Mouse (Mus musculus) forebrain, embryonic 15.5 days (tissue): Measurements from ENCODE around the gene H2-Oa. TPM values are rescaled to one million over a fixed set of nuclear protein-coding genes. Genes with fewer than 3 reads are reported as not detected.

Experiments used
- ATAC-seq: fragments of 200-750 bp; cut with Nextera tagmentation; replicated peaks from 2 replicates; pipeline ENCODE4 v1.8.0; 2017; ENCODE audit warnings: mild to moderate bottlenecking, moderate TSS enrichment, moderate library complexity
- H3K27ac ChIP-seq: fragments of 300-500 bp; sonication (generic); replicated peaks from 2 replicates; pipeline ENCODE4 v1.5.1; 2015; ENCODE audit warnings: mild to moderate bottlenecking, inconsistent platforms
- H3K27me3 ChIP-seq: fragments of 300-500 bp; sonication (generic); 2 replicates; pipeline ENCODE4 v1.6.1; 2015; ENCODE audit warnings: inconsistent platforms
- H3K36me3 ChIP-seq: fragments of 300-500 bp; sonication (generic); 2 replicates; pipeline ENCODE4 v1.6.1; 2015; ENCODE audit warnings: mild to moderate bottlenecking, inconsistent platforms
- H3K4me1 ChIP-seq: fragments of 300-500 bp; sonication (generic); 2 replicates; pipeline ENCODE4 v1.6.1; 2015; ENCODE audit warnings: inconsistent platforms
- H3K4me2 ChIP-seq: fragments of 300-500 bp; sonication (generic); replicated peaks from 2 replicates; pipeline ENCODE4 v1.6.1; 2015; ENCODE audit warnings: mild to moderate bottlenecking, inconsistent platforms
- H3K4me3 ChIP-seq: fragments of 300-500 bp; sonication (generic); 2 replicates; pipeline ENCODE4 v1.5.1; 2015; ENCODE audit warnings: mild to moderate bottlenecking, inconsistent platforms
- H3K9ac ChIP-seq: fragments of 300-500 bp; sonication (generic); replicated peaks from 2 replicates; pipeline ENCODE4 v1.6.1; 2015; ENCODE audit warnings: mild to moderate bottlenecking, inconsistent platforms
- H3K9me3 ChIP-seq: fragments of 300-500 bp; sonication (generic); 2 replicates; pipeline ENCODE4 v1.6.1; 2016; ENCODE audit warnings: inconsistent platforms
- WGBS: fragments of 180-500 bp; shearing (Covaris S2); methylation state at CpG from one replicate; pipeline ENCODE4 v1.1.7; 2015; ENCODE audit warnings: mixed read lengths; 5-methylcytosine and 5-hydroxymethylcytosine counted together
- polyA plus RNA-seq: library from polyadenylated mRNA; unstranded; fragments of >200 nt; fragmentation: Nextera tagmentation; extraction: Ambion mirVana; gene quantifications from 2 replicates; pipeline ENCODE4 v1.2.1, GENCODE M21; 2015

H2-Oa gene
- 0.15 TPM in 1 of 2 replicates, not detected in the other for polyA plus RNA-seq

GRCm38 (mm10) chr17:34092197-34092875 lies at the start of gene H2-Oa:
TSS of gene H2-Oa (plus strand) at chr17:34092340.
- Histone ChIP-seq H3K4me3 (no peak within 1 kb of the TSS), H3K36me3 (no peaks in the 10 kb centered on the region), H3K9ac (no peak within 1 kb of the TSS), H3K27ac (no peak within 1 kb of the TSS), H3K4me1 (no peaks in the 10 kb centered on the region), H3K9me3 (no peaks in the 10 kb centered on the region), H3K27me3 (no peaks in the 10 kb centered on the region), H3K4me2 (no peak within 1 kb of the TSS)
- ATAC-seq = no peak
- 40% methylated on average over 11 of the region's 11 CpGs for WGBS

DNA sequence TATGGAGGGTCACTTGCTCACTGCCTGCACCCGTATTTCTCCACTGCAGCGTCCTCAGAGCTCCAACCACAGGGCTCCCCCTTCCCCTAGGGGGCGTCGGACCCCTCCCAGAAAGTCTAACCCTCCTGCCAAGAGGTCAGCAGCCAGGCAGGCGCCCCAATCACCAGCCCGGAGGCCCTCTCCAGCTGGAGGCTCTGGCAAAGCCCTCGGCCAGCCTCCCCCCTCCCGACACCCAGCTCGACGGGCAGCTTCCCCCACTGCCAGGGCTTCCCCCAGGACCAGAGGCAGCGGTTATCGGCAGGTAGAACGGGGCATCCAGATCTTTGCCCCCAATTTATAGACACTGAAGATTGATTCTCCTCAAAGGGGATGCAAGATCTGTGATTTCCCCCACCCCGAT lies 46.2 kb upstream of the H2-Oa start:
- ATAC-seq = no peak
- 79% methylated on average over 14 of the region's 14 CpGs for WGBS
- H3K36me3 ChIP-seq = no peaks in the 10 kb centered on the region

GRCm38 (mm10) chr17:34047404-34048050 lies 44.6 kb upstream of the H2-Oa start:
- no peaks in the 10 kb centered on the region for H3K27me3 ChIP-seq
- H3K9me3 ChIP-seq = no peaks in the 10 kb centered on the region
- WGBS = 97% methylated on average over 5 of the region's 5 CpGs
- H3K9ac ChIP-seq = no peak overlapping the region
- no peak overlapping the region for H3K4me3 ChIP-seq
- H3K36me3 ChIP-seq = no peaks in the 10 kb centered on the region
- no peak overlapping the region for H3K27ac ChIP-seq
- H3K4me1 ChIP-seq = no peaks in the 10 kb centered on the region
- no peak for ATAC-seq
- no peak overlapping the region for H3K4me2 ChIP-seq

More for the DNA sequence above, 46.2 kb upstream of the H2-Oa start:
- H3K9me3 ChIP-seq = no peaks in the 10 kb centered on the region
- H3K27ac ChIP-seq = no peak overlapping the region
- H3K4me3 ChIP-seq = no peak overlapping the region
- no peak overlapping the region for H3K4me2 ChIP-seq
- no peaks in the 10 kb centered on the region for H3K27me3 ChIP-seq
- H3K9ac ChIP-seq = no peak overlapping the region
- H3K4me1 ChIP-seq = no peaks in the 10 kb centered on the region

- Histone ChIP-seq H3K27me3 (no peaks in the 10 kb centered on the region), H3K4me1 (no peaks in the 10 kb centered on the region), H3K4me3 (no peak overlapping the region), H3K9ac (no peak overlapping the region), H3K4me2 (no peak overlapping the region), H3K9me3 (no peaks in the 10 kb centered on the region), H3K36me3 (no peaks in the 10 kb centered on the region), H3K27ac (no peak overlapping the region)
- 84% methylated on average over 7 of the region's 7 CpGs for whole genome bisulfite sequencing
- ATAC-seq = no peak
These were observed 34.9 kb upstream of the H2-Oa start for GRCm38 (mm10) chr17:34057224-34057623.

GRCm38 (mm10) chr17:34068864-34069263 lies 23.3 kb upstream of the H2-Oa start:
- Histone ChIP-seq H3K4me1 (no peaks in the 10 kb centered on the region), H3K27ac (no peak overlapping the region), H3K36me3 (no peaks in the 10 kb centered on the region), H3K9me3 (no peaks in the 10 kb centered on the region), H3K4me2 (no peak overlapping the region), H3K4me3 (no peak overlapping the region), H3K27me3 (no peaks in the 10 kb centered on the region), H3K9ac (no peak overlapping the region)
- WGBS = 45% methylated on average over 3 of the region's 3 CpGs
- no peak for ATAC-seq

DNA sequence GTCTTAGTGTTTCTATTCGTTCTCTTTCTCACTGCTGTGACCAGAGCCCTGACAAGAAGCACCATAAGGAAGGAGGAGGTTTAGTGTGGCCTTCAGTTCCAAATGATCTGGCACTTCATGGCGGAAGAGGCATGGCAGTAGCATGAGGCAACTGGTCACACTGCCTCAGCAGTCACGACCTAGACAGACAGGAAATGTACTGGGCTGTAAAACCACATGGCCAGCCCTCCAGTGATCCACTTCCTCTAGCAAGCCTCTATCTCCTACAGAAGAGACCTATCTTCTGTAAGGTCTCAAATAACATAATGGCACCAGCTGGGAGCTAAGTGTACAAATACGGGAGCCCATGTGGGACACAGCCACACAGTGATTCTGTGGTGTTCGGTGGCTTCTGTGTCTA lies 20.0 kb upstream of the H2-Oa start:
- Histone ChIP-seq H3K4me2 (no peak overlapping the region), H3K27me3 (peaks cover 10% of the 10 kb centered on the region), H3K4me1 (peaks cover 8% of the 10 kb centered on the region), H3K9ac (no peak overlapping the region), H3K4me3 (no peak overlapping the region), H3K27ac (no peak overlapping the region), H3K9me3 (no peaks in the 10 kb centered on the region), H3K36me3 (no peaks in the 10 kb centered on the region)
- no peak for ATAC-seq
- WGBS = 84% methylated on average over 5 of the region's 5 CpGs

DNA sequence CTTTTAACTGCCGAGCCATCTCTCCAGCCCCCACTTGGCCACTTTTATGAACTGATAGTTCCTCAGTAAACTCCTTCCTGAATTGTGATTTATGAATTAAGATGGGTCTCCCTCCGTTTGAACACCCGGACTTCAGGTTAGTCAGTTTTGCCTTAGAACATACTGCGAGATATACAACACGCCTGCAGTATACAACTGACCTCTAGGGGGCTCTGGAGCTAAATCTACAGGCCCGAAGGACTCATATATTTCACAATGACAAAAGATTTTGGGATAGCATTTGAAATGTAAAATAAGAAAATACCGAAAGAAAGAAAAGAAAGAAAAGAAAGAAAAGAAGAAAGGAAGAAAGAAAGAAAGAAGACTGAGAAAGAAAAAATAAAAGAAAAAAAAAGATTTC lies 16.9 kb upstream of the H2-Oa start:
- H3K27ac ChIP-seq = no peak overlapping the region
- H3K27me3 ChIP-seq = peaks cover 14% of the 10 kb centered on the region
- no peak overlapping the region for H3K4me3 ChIP-seq
- H3K9ac ChIP-seq = no peak overlapping the region
- WGBS = 45% methylated on average over 7 of the region's 7 CpGs
- H3K4me2 ChIP-seq = no peak overlapping the region
- H3K36me3 ChIP-seq = no peaks in the 10 kb centered on the region
- H3K9me3 ChIP-seq = no peaks in the 10 kb centered on the region
- no peak for ATAC-seq
- peaks cover 14% of the 10 kb centered on the region for H3K4me1 ChIP-seq

GRCm38 (mm10) chr17:34077549-34077948 lies 14.6 kb upstream of the H2-Oa start:
- Histone ChIP-seq H3K27ac (no peak overlapping the region), H3K4me3 (no peak overlapping the region), H3K4me1 (peaks cover 14% of the 10 kb centered on the region), H3K27me3 (peaks cover 14% of the 10 kb centered on the region), H3K9ac (no peak overlapping the region), H3K36me3 (no peaks in the 10 kb centered on the region), H3K9me3 (no peaks in the 10 kb centered on the region), H3K4me2 (no peak overlapping the region)
- ATAC-seq = no peak
- WGBS = 2% methylated on average over 9 of the region's 9 CpGs

DNA sequence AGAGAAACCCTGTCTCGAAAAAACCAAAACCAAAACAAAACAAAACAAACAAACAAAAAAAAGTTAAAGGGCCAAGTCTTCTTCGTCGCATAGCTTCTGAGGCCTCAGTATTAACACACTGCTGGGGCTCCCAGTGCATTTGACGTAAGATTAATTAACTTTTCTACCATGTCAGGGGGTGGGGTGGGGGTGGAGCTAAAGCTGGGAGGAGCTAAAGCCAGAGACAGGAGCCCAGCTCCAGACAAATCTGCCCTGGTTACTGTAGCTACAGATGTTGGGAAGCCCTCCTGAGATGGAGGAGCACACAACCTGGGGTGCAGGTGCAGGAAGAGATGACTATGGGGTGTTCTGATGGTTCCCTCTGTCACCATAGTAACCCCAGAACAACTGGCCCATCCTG lies 14.0 kb upstream of the H2-Oa start:
- ATAC-seq = no peak
- Histone ChIP-seq H3K4me3 (no peak overlapping the region), H3K27me3 (peaks cover 14% of the 10 kb centered on the region), H3K4me2 (no peak overlapping the region), H3K4me1 (peaks cover 16% of the 10 kb centered on the region), H3K36me3 (no peaks in the 10 kb centered on the region), H3K9ac (no peak overlapping the region), H3K9me3 (no peaks in the 10 kb centered on the region), H3K27ac (no peak overlapping the region)
- WGBS = 58% methylated on average over 4 of the region's 4 CpGs

- Histone ChIP-seq H3K9ac (no peak overlapping the region), H3K4me2 (no peak overlapping the region), H3K4me1 (peaks cover 19% of the 10 kb centered on the region), H3K36me3 (no peaks in the 10 kb centered on the region), H3K9me3 (no peaks in the 10 kb centered on the region), H3K27ac (no peak overlapping the region), H3K27me3 (peaks cover 14% of the 10 kb centered on the region), H3K4me3 (no peak overlapping the region)
- 89% methylated on average over 11 of the region's 11 CpGs for WGBS
- no peak for ATAC-seq
These were observed 13.1 kb upstream of the H2-Oa start for GRCm38 (mm10) chr17:34079002-34079401.

GRCm38 (mm10) chr17:34079621-34080020 lies 12.5 kb upstream of the H2-Oa start:
- WGBS = 18% methylated on average over 5 of the region's 5 CpGs
- Histone ChIP-seq H3K4me2 (no peak overlapping the region), H3K27me3 (peaks cover 14% of the 10 kb centered on the region), H3K36me3 (no peaks in the 10 kb centered on the region), H3K4me3 (no peak overlapping the region), H3K4me1 (peaks cover 19% of the 10 kb centered on the region), H3K27ac (no peak overlapping the region), H3K9ac (no peak overlapping the region), H3K9me3 (no peaks in the 10 kb centered on the region)
- peak; percentile 76 for ATAC-seq

GRCm38 (mm10) chr17:34083104-34083503 lies 9.0 kb upstream of the H2-Oa start:
- H3K9me3 ChIP-seq = no peaks in the 10 kb centered on the region
- H3K36me3 ChIP-seq = no peaks in the 10 kb centered on the region
- H3K4me2 ChIP-seq = no peak overlapping the region
- no peak for ATAC-seq
- H3K27me3 ChIP-seq = no peaks in the 10 kb centered on the region
- H3K27ac ChIP-seq = no peak overlapping the region
- WGBS = 2% methylated on average over 8 of the region's 8 CpGs
- peaks cover 6% of the 10 kb centered on the region; the same call in 1 of the 2 replicates for H3K4me1 ChIP-seq
- H3K9ac ChIP-seq = no peak overlapping the region; the same call in 1 of the 2 replicates
- H3K4me3 ChIP-seq = no peak overlapping the region
